Mouse (Mus musculus): ENCODE data around the gene Dip2b.

GRCm38 (mm10) chr15:100129151-100129790 lies 90.8 kb downstream of the Dip2b start:
- TF ChIP-seq MAX (IDR thresholded peaks at IDR 0.05): no peak
- TF ChIP-seq FOSL1 (IDR thresholded peaks at IDR 0.05; ENCODE audit: insufficient read depth, low read length, poor library complexity, severe bottlenecking): no peak
- TF ChIP-seq CTCF (IDR thresholded peaks at IDR 0.05; ENCODE audit: control insufficient read depth, insufficient read depth, insufficient read length): no peak
- TF ChIP-seq USF1 (IDR thresholded peaks at IDR 0.05; ENCODE audit: low read depth): no peak
- no peak for TF ChIP-seq MYOD1 (IDR thresholded peaks at IDR 0.05; ENCODE audit: control insufficient read depth, insufficient read length, low read depth)
- no peak for TF ChIP-seq CEBPB (IDR thresholded peaks at IDR 0.05; ENCODE audit: low read depth)
